Mouse (Mus musculus) hindlimb bud, embryonic 11.5 days (tissue): ENCODE data around the gene Myh7.
"Not testable (repeated sequence)": the region's sequence is repeated elsewhere in the genome, so short reads cannot be mapped to it uniquely, and the experiment has no call there.

Experiments used
- DNase-seq: peaks from one replicate; pipeline ENCODE4 v3.0.0-alpha.2; 2012; ENCODE audit warnings: low read depth, low spot score; ENCODE audit errors: extremely low spot score

Gene Myh7

GRCm38 (mm10) chr14:54972786-54973185, 21.6 kb downstream of the Myh7 start:
- not testable (repeated sequence) for DNase-seq

DNA sequence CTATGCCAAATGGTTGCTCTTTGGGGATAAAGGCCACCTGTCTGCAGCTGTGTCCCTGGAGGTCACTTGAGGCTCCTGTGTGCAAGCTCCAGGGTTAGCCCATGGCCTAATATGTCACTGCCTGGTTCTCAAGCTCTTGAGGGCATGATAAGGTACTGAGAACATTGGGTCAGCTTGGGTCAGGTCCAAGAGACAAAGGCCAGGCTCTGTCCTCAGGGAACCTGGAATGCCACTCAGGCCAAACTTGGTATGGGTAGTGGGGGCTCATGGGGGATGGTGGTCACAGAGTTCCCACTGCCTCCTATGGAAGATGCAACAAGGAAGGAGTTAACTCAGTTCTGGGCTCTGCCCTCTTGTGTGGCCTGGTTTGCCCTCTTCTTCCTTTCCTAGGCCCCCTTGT, 26.1 kb downstream of the Myh7 start:
- DNase-seq = no peak

DNA sequence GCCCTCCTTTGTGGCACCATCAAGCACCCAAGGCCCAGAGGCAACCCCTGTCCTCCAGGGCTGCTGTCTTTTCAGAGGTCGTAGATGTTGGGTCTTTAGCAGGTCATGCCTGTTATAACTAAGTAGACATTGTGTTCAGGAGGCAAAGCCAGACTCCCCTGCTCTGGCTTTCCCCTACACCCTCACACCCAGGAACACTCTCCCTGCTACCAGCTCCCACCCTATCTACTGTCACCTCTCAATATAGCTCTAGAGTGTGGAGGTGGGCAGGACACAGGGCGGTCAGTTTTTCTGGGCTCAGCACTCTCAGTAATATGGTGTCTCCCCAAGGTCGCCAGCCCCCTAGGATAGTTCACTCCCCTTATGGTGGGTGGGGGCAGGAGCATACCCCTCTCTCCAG, 26.6 kb downstream of the Myh7 start:
- no peak for DNase-seq

DNA sequence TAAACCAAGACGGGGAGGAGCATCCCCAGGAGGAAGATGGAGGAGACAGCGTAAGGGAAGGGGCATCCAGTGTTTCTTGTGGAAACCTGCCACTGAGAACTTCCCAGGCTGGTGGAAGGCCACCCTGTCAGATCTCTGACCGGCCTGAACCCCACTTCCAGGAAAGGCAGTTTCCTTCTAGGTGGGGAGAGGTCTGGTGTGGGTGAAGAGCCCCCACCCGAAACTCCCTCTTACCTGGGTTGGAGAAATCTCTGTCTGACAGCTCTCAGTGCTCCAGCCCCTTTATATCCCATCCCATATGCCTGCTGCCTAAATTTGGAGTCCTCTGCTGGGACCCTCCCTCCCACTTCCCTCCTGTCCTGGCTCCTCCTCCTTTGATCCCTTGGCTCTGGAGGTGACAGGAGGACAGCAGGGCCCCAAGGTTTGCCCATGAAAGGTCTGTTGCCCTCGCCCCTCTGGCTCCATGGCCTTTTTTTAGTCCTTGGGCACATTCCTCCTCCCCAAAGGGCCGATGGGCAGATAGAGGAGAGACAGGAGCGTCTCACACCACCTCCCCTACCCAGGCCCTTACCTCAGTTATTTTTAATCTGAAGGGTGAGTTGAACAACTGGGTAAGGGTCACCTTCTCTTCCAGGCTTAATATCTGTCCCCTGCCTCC, 28.0 kb downstream of the Myh7 start, which contains the start of gene Myh6:
Gene Myh6, minus strand, starts transcription at position 608 of the 658 bp plus-strand sequence.
- no peak for DNase-seq

DNA sequence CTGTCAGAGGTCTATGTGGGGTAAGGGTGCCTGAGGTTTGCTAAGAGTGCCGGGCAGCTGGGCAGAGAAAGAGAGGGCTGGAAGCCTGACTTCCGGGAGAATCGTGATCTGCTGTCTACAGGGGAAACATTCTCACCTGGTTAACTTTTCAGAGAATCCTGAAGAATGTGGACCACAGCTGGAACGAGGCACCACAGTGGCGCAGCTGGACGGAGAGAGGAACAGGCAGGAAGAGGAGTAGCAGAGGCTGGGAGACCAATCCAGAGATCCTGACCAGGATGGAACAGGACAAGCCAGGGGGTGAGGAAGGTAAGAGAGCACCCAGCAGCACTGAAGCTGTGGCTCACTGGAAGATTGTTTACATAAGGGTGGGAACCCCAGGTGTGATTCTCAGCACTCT, 28.8 kb downstream of the Myh7 start:
- no peak for DNase-seq

DNA sequence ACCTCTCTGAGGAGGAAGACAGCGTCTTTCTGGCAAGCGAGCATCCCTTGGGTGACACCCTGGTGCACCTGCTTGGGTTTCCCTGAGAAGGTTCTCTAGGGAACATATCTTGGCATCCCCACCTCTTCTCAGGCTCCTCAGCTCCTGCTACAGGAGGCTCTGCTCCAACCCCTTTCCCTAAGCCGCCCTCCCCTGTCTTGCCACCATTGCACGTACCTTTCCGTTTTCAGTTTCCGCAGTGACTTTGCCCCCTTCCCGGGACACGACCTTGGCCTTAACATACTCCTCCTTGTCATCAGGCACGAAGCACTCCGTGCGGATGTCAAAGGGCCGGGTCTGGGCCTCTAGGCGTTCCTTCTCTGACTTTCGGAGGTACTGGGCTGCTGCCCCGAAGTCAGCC, 29.4 kb downstream of the Myh7 start:
- DNase-seq = no peak

- no peak for DNase-seq
Measured at GRCm38 (mm10) chr14:54963727-54964126, 30.7 kb downstream of the Myh7 start.

GRCm38 (mm10) chr14:54962714-54963113, 31.7 kb downstream of the Myh7 start:
- no peak for DNase-seq

GRCm38 (mm10) chr14:54961487-54961886, 32.9 kb downstream of the Myh7 start:
- no peak for DNase-seq

- DNase-seq = no peak
Measured at GRCm38 (mm10) chr14:54960769-54961168, 33.7 kb downstream of the Myh7 start.

DNA sequence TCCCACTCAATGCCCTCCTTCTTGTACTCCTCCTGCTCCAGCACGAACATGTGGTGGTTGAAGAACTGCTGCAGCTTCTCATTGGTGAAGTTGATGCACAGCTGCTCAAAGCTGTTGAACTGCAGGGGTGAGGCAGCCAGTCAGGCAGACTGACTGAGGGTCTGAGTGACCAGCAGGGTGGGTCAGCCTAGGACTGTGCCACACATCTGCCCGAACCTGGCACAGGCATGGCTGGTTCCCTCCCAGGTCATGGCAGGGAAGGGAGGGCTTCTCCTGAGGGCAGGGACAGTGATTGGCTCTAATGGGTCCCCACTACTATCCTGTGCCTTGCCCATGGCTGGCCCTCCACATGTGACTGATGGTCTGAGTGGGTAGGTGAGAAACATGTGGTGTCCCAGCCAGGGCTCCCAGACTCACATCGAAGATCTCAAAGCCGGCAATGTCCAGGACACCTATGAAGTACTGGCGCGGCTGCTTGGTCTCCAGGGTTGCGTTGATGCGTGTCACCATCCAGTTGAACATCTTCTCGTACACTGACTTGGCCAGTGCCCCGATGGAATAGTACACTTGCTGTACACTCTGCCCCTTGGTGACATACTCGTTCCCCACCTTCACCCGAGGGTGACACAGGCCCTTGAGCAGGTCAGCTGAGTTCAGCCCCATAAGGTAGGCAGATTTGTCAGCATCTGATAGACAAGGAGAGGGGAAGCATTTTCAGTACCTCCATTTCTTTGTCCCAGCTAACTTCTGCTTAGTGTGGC, 34.4 kb downstream of the Myh7 start:
- DNase-seq = not testable (repeated sequence)

DNA sequence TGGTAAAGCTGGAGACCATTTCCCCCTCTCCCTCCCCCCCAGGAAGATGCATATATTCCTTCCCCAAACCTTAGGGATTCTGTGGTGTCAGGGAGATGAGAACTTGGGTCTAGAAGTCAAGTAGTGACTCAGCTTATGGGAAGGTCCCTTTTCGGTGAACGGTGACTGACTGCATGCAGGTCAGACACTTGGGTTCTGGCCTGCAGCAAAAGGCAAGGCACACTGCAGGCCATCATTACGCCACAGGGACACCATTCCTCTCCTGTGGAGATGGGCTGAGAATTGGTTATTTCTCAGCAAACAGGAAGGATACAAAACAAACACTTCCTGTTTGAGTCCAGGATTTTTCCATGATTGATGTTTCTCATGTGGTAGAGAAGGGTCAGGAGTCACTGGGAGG, 35.2 kb downstream of the Myh7 start:
- no peak for DNase-seq

DNA sequence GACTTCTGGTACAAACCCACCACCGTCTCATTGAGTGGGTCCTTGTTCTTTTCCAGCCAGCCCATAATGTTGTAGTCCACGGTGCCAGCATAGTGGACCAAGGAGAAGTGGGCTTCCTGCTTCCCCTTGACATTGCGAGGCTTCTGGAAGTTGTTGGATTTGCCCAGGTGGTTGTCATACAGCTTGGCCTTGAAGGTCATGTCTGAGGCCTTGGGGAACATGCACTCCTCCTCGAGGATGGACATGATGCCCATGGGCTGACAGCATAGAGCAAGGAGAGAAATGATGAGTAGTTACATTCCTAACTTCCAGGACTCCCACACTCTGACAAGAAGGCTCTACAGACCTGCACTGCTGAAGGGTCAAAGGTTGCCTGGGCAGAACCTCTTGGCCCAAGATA, 35.9 kb downstream of the Myh7 start:
- DNase-seq = no peak

- DNase-seq = no peak
Measured at GRCm38 (mm10) chr14:54956533-54956932, 37.9 kb downstream of the Myh7 start.

GRCm38 (mm10) chr14:54955481-54955880, 38.9 kb downstream of the Myh7 start:
- DNase-seq = no peak

GRCm38 (mm10) chr14:54954474-54954873, 40.0 kb downstream of the Myh7 start:
- no peak for DNase-seq

- no peak for DNase-seq
Measured at GRCm38 (mm10) chr14:54953664-54954206, 40.7 kb downstream of the Myh7 start.

- no peak for DNase-seq
Measured at GRCm38 (mm10) chr14:54951587-54951986, 42.8 kb downstream of the Myh7 start.

DNA sequence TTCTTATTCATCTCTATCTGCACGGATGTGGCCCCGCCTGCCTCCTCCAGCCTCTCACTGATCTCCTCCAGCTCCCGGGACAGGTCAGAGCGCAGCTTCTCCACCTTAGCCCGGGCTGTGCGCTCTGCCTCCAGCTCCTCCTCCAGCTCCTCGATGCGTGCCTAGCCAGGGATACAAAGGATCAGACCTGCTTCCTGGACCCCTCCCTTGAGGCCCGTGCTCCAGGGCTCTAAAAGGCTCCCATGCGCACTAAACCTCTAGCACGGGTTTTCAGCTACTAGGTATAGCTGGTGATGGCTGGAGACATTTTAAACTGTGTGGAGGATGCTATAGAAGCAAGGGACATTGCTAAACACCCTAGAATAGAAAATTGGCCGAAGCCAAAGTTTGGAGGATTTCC, 43.9 kb downstream of the Myh7 start:
- DNase-seq = no peak

- no peak for DNase-seq
Measured at GRCm38 (mm10) chr14:54948781-54949180, 45.6 kb downstream of the Myh7 start.

GRCm38 (mm10) chr14:54947008-54947407, 47.4 kb downstream of the Myh7 start:
- DNase-seq = not testable (repeated sequence)

DNA sequence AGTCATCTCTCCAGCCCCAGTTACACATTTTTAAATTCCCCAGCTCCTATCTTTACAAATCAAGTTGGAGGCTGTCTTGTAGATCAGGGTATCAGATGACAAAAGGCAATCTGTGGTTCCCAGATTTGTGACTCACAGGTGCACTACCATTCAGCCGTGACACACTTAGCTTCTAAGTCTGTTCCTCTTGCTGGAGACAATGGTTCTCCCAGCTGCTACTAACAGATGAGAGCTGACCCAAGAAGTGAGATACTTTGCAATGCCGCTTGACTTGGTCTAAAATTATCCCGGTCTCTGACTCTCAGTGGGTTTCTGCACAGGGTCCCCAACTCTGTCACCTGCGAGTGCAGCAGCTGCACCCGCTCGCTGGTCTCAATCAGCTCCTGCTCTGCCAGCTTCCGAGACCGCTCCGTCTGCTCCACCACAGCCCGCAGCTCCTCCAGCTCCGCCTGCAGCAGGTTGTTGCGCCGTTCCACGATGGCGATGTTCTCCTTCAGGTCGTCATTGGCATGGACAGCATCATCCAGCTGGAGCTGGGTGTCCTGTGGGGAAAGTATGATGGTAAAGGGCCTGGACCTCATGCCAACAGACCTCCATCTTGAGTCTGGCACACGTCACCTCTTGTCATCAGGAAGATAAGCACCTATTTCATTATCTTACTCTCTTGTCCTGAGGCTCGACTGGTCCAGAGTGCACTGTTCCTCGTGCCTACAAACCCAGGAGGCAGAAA, 48.3 kb downstream of the Myh7 start:
- DNase-seq = no peak
